Mouse (Mus musculus): ENCODE data around the gene Wfdc1.
A peak's percentile ranks its signal among the peaks of the same experiment; 100 is the strongest.

Wfdc1 gene

GRCm38 (mm10) chr8:119690602-119691001, 24.4 kb downstream of the Wfdc1 start:
- DNase-seq (ENCODE audit: low read depth, low spot score) = no peak

- DNase-seq (ENCODE audit: low read depth, low spot score) = no peak
Measured at GRCm38 (mm10) chr8:119691989-119692388, 25.8 kb downstream of the Wfdc1 start.

- DNase-seq (ENCODE audit: low read depth, low spot score) = no peak
Measured at GRCm38 (mm10) chr8:119694696-119695095, 28.5 kb downstream of the Wfdc1 start.

- DNase-seq (ENCODE audit: low read depth, low spot score) = no peak
Measured at GRCm38 (mm10) chr8:119697163-119697562, 31.0 kb downstream of the Wfdc1 start.

- DNase-seq (ENCODE audit: low read depth, low spot score) = no peak
Measured at GRCm38 (mm10) chr8:119698960-119699359, 32.8 kb downstream of the Wfdc1 start.

- no peak for DNase-seq (ENCODE audit: low read depth, low spot score)
Measured at GRCm38 (mm10) chr8:119699549-119700134, 33.5 kb downstream of the Wfdc1 start, which contains the start of gene Atp2c2. TSS of gene Atp2c2 (plus strand) at chr8:119700009.

GRCm38 (mm10) chr8:119702965-119703364, 36.8 kb downstream of the Wfdc1 start:
- DNase-seq (ENCODE audit: low read depth, low spot score) = no peak

- peak; percentile 34 for DNase-seq (ENCODE audit: low read depth, low spot score)
Measured at GRCm38 (mm10) chr8:119707146-119707545, 41.0 kb downstream of the Wfdc1 start.

GRCm38 (mm10) chr8:119708471-119708870, 42.3 kb downstream of the Wfdc1 start:
- DNase-seq (ENCODE audit: low read depth, low spot score) = no peak

- DNase-seq (ENCODE audit: low read depth, low spot score) = peak; percentile 31
Measured at GRCm38 (mm10) chr8:119708878-119709702, 42.9 kb downstream of the Wfdc1 start.

- DNase-seq (ENCODE audit: low read depth, low spot score) = no peak
Measured at GRCm38 (mm10) chr8:119709703-119710093, 43.5 kb downstream of the Wfdc1 start.

- no peak for DNase-seq (ENCODE audit: low read depth, low spot score)
Measured at GRCm38 (mm10) chr8:119712226-119712625, 46.1 kb downstream of the Wfdc1 start.

GRCm38 (mm10) chr8:119713421-119713820, 47.3 kb downstream of the Wfdc1 start:
- no peak for DNase-seq (ENCODE audit: low read depth, low spot score)

GRCm38 (mm10) chr8:119715221-119715620, 49.1 kb downstream of the Wfdc1 start:
- DNase-seq (ENCODE audit: low read depth, low spot score) = no peak

- DNase-seq (ENCODE audit: low read depth, low spot score) = no peak
Measured at GRCm38 (mm10) chr8:119716730-119717299, 50.6 kb downstream of the Wfdc1 start.

- DNase-seq (ENCODE audit: low read depth, low spot score) = peak; percentile 63
Measured at GRCm38 (mm10) chr8:119717765-119718164, 51.6 kb downstream of the Wfdc1 start.

- no peak for DNase-seq (ENCODE audit: low read depth, low spot score)
Measured at GRCm38 (mm10) chr8:119719011-119719501, 52.9 kb downstream of the Wfdc1 start.

GRCm38 (mm10) chr8:119722348-119722747, 56.2 kb downstream of the Wfdc1 start:
- peak; percentile 41 for DNase-seq (ENCODE audit: low read depth, low spot score)

GRCm38 (mm10) chr8:119723676-119724075, 57.5 kb downstream of the Wfdc1 start:
- no peak for DNase-seq (ENCODE audit: low read depth, low spot score)

GRCm38 (mm10) chr8:119724596-119724995, 58.4 kb downstream of the Wfdc1 start:
- DNase-seq (ENCODE audit: low read depth, low spot score) = no peak

GRCm38 (mm10) chr8:119727093-119727492, 60.9 kb downstream of the Wfdc1 start:
- DNase-seq (ENCODE audit: low read depth, low spot score) = no peak

- no peak for DNase-seq (ENCODE audit: low read depth, low spot score)
Measured at GRCm38 (mm10) chr8:119728351-119728895, 62.3 kb downstream of the Wfdc1 start.
